27 mouse cellular contexts compared by ENCODE assay signal in genomic region chr11:78518931-78519330, GRCm38 (mm10). TPM values are rescaled to one million over a fixed set of nuclear protein-coding genes. Genes with fewer than 3 reads are reported as not detected.
"Had no signal": no experiment of that assay in that cellular context is flagged by ENCODE, and none has a peak within 500 bp of the region (broad histone marks: within the 10 kb centered on the region; RNA-seq: fewer than 3 reads in every experiment).

No protein-coding gene starts in this region.

- DNase-seq: kidney, adult 18-20 months; kidney, adult 9 months; kidney, postnatal 14 days; kidney, postnatal 4 days; liver, postnatal 0 days; lung, embryonic 14.5 days; right cerebral cortex, adult 18-20 months; right cerebral cortex, postnatal 14 days; right cerebral cortex, postnatal 4 days; thymus, adult 18-20 months; thymus, postnatal 36 days had no signal

- H3K9me3 ChIP-seq: limb, embryonic 15.5 days; midbrain, embryonic 12.5 days; midbrain, embryonic 15.5 days; neural tube, embryonic 12.5 days; neural tube, embryonic 15.5 days had no signal

- H3K4me3 ChIP-seq: limb, embryonic 15.5 days; midbrain, embryonic 12.5 days; midbrain, embryonic 15.5 days; neural tube, embryonic 12.5 days; neural tube, embryonic 15.5 days had no signal

- H3K27me3 ChIP-seq: limb, embryonic 15.5 days; midbrain, embryonic 12.5 days; midbrain, embryonic 15.5 days; neural tube, embryonic 12.5 days; neural tube, embryonic 15.5 days had no signal

- H3K4me2 ChIP-seq: limb, embryonic 15.5 days; liver, embryonic 11.5 days; lung, embryonic 14.5 days; midbrain, embryonic 12.5 days; midbrain, embryonic 15.5 days; neural tube, embryonic 12.5 days; neural tube, embryonic 15.5 days had no signal

- H3K27ac ChIP-seq: limb, embryonic 15.5 days; liver, embryonic 14.5 days; macrophage; midbrain, embryonic 12.5 days; midbrain, embryonic 15.5 days; neural tube, embryonic 12.5 days; neural tube, embryonic 15.5 days; stomach, postnatal 0 days had no signal

- ATAC-seq: liver, postnatal 0 days; lung, postnatal 0 days; midbrain, embryonic 15.5 days had no signal

- H3K4me1 ChIP-seq: limb, embryonic 15.5 days; neural tube, embryonic 12.5 days had no signal

- H3K9ac ChIP-seq: limb, embryonic 15.5 days; liver, embryonic 14.5 days; liver, postnatal 0 days; lung, embryonic 14.5 days; midbrain, embryonic 12.5 days; midbrain, embryonic 15.5 days; neural tube, embryonic 12.5 days; neural tube, embryonic 15.5 days had no signal

RNA-seq across cellular contexts. Expression of gene Sebox, which starts 15.7 kb away (rescaled TPM):
- total RNA-seq: megakaryocyte, adult 5-6 weeks; monocyte, adult 5-6 weeks had no signal
- polyA plus RNA-seq: kidney, embryonic 16.5 days; limb, embryonic 11.5 days; lung, embryonic 14.5 days; lung, postnatal 0 days; macrophage; midbrain, embryonic 12.5 days; neural tube, embryonic 12.5 days; stomach, embryonic 14.5 days; urinary bladder, adult 2 months had no signal
